Mouse (Mus musculus): ENCODE results near the gene Tspan18.

- TF ChIP-seq POLR2A (IDR thresholded peaks at IDR 0.05; ENCODE audit: insufficient read depth, low read length) (no peak), CTCF (IDR thresholded peaks at IDR 0.05; ENCODE audit: low read depth, low read length) (no peak), EP300 (IDR thresholded peaks at IDR 0.05; ENCODE audit: insufficient read depth, low read depth, low read length) (no peak)
Measured at GRCm38 (mm10) chr2:93267791-93268190, 66.5 kb downstream of the Tspan18 start.
